9 mouse cellular contexts compared by ENCODE assay signal in genomic region chr17:86337076-86337475, GRCm38 (mm10).
A peak's percentile ranks its signal among the peaks of the same experiment; 100 is the strongest.
DNase-seq lines count a peak whose midpoint lies in the region.
"Had no signal": no experiment of that assay in that cellular context is flagged by ENCODE, and none has a peak within 500 bp of the region (broad histone marks: within the 10 kb centered on the region; RNA-seq: fewer than 3 reads in every experiment).

No protein-coding gene starts in this region.

- peak; percentile 63 for DNase-seq in CD4-positive, CD25-positive, alpha-beta regulatory T cell, adult 2 months (ENCODE audit: low read depth, low spot score)
- peak; percentile 38 for DNase-seq in adrenal gland, postnatal 14 days
- DNase-seq in kidney, postnatal 10 days, result peak; percentile 52
- peak; percentile 31 to 87 for DNase-seq in natural killer cell, adult 2 months (ENCODE audit: low spot score in 2 of 2)
- DNase-seq in Muller cell, postnatal 12 days (ENCODE audit: inconsistent ontology term), result no peak
- DNase-seq in testis, postnatal 14 days (ENCODE audit: low spot score), result no peak
- no peak for DNase-seq in cerebellum, adult 8-10 months
- no peak for DNase-seq in ovary, postnatal 14 days (ENCODE audit: low spot score)
- DNase-seq: retina, postnatal 1 day had no signal

Comparison
In these comparisons a context has a peak if more than half of its experiments do, and no peak if none do; other contexts are left out.
1. DNase-seq: peak in CD4-positive, CD25-positive, alpha-beta regulatory T cell, adult 2 months (single experiment), adrenal gland, postnatal 14 days (single experiment), kidney, postnatal 10 days (single experiment) and natural killer cell, adult 2 months (2 of 2); none in Muller cell, postnatal 12 days (single experiment), testis, postnatal 14 days (single experiment), cerebellum, adult 8-10 months (single experiment) and ovary, postnatal 14 days (single experiment).